30 mouse cellular contexts compared by ENCODE assay signal in genomic region chr7:92773006-92773405, GRCm38 (mm10).
"Had no signal": no experiment of that assay in that cellular context is flagged by ENCODE, and none has a peak within 500 bp of the region (broad histone marks: within the 10 kb centered on the region; RNA-seq: fewer than 3 reads in every experiment).

No protein-coding gene starts in this region.

- H3K36me3 ChIP-seq: limb, embryonic 10.5 days; limb, embryonic 12.5 days; limb, embryonic 13.5 days; limb, embryonic 15.5 days; liver, embryonic 12.5 days; liver, embryonic 13.5 days; liver, embryonic 15.5 days; lung, embryonic 15.5 days; midbrain, embryonic 12.5 days; midbrain, embryonic 13.5 days; midbrain, embryonic 15.5 days; neural tube, embryonic 12.5 days had no signal

- H3K4me1 ChIP-seq: liver, embryonic 15.5 days had no signal

- H3K9ac ChIP-seq: limb, embryonic 12.5 days; limb, embryonic 13.5 days; limb, embryonic 15.5 days; liver, embryonic 12.5 days; liver, embryonic 13.5 days; liver, embryonic 14.5 days; liver, embryonic 15.5 days; liver, postnatal 0 days; lung, embryonic 14.5 days; lung, embryonic 15.5 days; midbrain, embryonic 12.5 days; midbrain, embryonic 13.5 days; midbrain, embryonic 15.5 days; neural tube, embryonic 12.5 days had no signal

- H3K27ac ChIP-seq: limb, embryonic 10.5 days; limb, embryonic 12.5 days; limb, embryonic 13.5 days; limb, embryonic 15.5 days; liver, embryonic 12.5 days; liver, embryonic 13.5 days; liver, embryonic 14.5 days; liver, embryonic 15.5 days; lung, embryonic 15.5 days; macrophage; midbrain, embryonic 12.5 days; midbrain, embryonic 13.5 days; midbrain, embryonic 15.5 days; neural tube, embryonic 12.5 days had no signal

- ATAC-seq: liver, embryonic 12.5 days; liver, postnatal 0 days; lung, postnatal 0 days; midbrain, embryonic 13.5 days; midbrain, embryonic 15.5 days; midbrain, embryonic 16.5 days had no signal

- H3K4me2 ChIP-seq: limb, embryonic 12.5 days; limb, embryonic 13.5 days; limb, embryonic 15.5 days; liver, embryonic 11.5 days; liver, embryonic 12.5 days; liver, embryonic 13.5 days; liver, embryonic 15.5 days; lung, embryonic 14.5 days; lung, embryonic 15.5 days; midbrain, embryonic 12.5 days; midbrain, embryonic 13.5 days; midbrain, embryonic 15.5 days; neural tube, embryonic 12.5 days had no signal

- H3K27me3 ChIP-seq: limb, embryonic 15.5 days; liver, embryonic 12.5 days; liver, embryonic 13.5 days; liver, embryonic 15.5 days; lung, embryonic 15.5 days; midbrain, embryonic 12.5 days; midbrain, embryonic 13.5 days; midbrain, embryonic 15.5 days; neural tube, embryonic 12.5 days had no signal

- H3K9me3 ChIP-seq: limb, embryonic 10.5 days; limb, embryonic 12.5 days; limb, embryonic 13.5 days; limb, embryonic 15.5 days; liver, embryonic 12.5 days; liver, embryonic 13.5 days; liver, embryonic 15.5 days; lung, embryonic 15.5 days; midbrain, embryonic 12.5 days; midbrain, embryonic 13.5 days; midbrain, embryonic 15.5 days; neural tube, embryonic 12.5 days had no signal

- DNase-seq: left cerebral cortex, postnatal 4 days; liver; liver, embryonic 13.5 days; liver, postnatal 0 days; lung, adult 18-20 months; lung, adult 2 months; lung, embryonic 14.5 days; lung, postnatal 10 days; lung, postnatal 14 days; lung, postnatal 36 days; lung, postnatal 4 days; midbrain, embryonic 14.5 days had no signal

- H3K4me3 ChIP-seq: limb, embryonic 10.5 days; limb, embryonic 12.5 days; limb, embryonic 13.5 days; limb, embryonic 15.5 days; liver, embryonic 12.5 days; liver, embryonic 13.5 days; liver, embryonic 15.5 days; lung, embryonic 15.5 days; megakaryocyte, embryonic 14.5 days; midbrain, embryonic 12.5 days; midbrain, embryonic 13.5 days; midbrain, embryonic 15.5 days; myocyte; neural tube, embryonic 12.5 days had no signal
